Mouse (Mus musculus) E14TG2a.4 (cell line): ENCODE results near the gene Lrrc25.
A peak's percentile ranks its signal among the peaks of the same experiment; 100 is the strongest.

Source experiments
- H3K27me3 ChIP-seq: 2 replicates; pipeline ENCODE4 v1.6.1; 2014; ENCODE audit warnings: low read length, control low read depth; ENCODE audit not compliant: insufficient read depth
- H3K36me3 ChIP-seq: 2 replicates; pipeline ENCODE4 v1.6.1; 2014; ENCODE audit warnings: low read length, control low read depth; ENCODE audit not compliant: insufficient read depth
- H3K4me1 ChIP-seq: replicated peaks from 2 replicates; pipeline ENCODE4 v1.6.1; 2014; ENCODE audit warnings: low read depth, low read length, control low read depth
- H3K4me3 ChIP-seq: replicated peaks from 2 replicates; pipeline ENCODE4 v1.5.1; 2014; ENCODE audit warnings: mild to moderate bottlenecking, low read length
- H3K9me3 ChIP-seq: 2 replicates; pipeline ENCODE4 v1.6.1; 2014; ENCODE audit warnings: low read length, control low read depth
- CTCF ChIP-seq: conservative IDR thresholded peaks from 2 replicates; pipeline ENCODE4 v1.5.1; 2014; ENCODE audit warnings: low read length
- NANOG ChIP-seq: IDR thresholded peaks from 2 replicates; pipeline ENCODE4 v1.6.1; 2014; ENCODE audit warnings: borderline replicate concordance, low read length, mixed read lengths
- POU5F1 ChIP-seq: IDR thresholded peaks from 2 replicates; pipeline ENCODE4 v1.6.1; 2014; ENCODE audit warnings: low read length, borderline replicate concordance

Lrrc25 gene

DNA sequence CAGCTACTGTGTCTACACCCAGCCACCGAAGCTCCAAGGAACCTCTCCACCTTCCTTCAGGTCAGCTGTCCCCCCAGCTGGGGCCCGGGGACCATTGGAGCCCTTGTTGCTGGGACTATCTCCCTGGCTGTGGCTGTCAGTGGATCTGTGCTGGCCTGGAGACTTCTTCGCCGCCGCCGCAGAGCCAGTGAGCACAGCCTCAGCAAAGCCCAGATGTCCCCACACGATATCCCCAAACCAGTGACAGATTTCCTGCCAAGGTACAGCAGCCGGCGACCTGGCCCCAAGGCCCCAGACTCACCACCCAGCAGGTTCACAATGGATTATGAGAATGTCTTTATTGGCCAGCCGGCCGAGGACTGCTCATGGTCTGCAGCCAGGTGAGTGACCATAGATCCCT is 2.0 kb downstream of the Lrrc25 start:
- Histone ChIP-seq H3K4me1 (peaks cover 59% of the 10 kb centered on the region), H3K36me3 (no peaks in the 10 kb centered on the region), H3K4me3 (peak overlapping the region; percentile 57), H3K9me3 (no peaks in the 10 kb centered on the region), H3K27me3 (peaks cover 16% of the 10 kb centered on the region)
- TF ChIP-seq POU5F1 (no peak), NANOG (no peak), CTCF (no peak)

DNA sequence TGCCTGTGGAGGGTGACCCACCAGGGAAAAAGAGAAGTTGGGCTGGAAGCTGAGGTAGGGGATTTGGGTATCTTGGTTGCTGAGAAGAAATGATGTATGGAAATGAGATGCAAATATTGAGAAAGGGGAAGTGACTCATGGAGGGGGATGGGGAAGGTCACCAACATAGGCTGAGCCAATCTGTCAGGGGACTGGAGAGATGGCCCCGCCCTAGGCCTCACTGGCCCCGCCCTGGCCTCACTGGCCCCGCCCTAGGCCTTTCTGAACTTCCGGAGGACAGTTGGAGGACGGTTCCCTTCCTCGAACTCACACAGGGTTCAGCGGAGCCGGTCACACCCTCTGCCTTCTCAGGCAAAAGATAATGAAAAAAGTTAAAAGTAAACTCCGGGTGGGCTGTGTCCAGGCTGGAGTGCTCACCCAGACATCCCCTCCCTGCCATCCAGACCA is 3.0 kb downstream of the Lrrc25 start:
- H3K9me3 ChIP-seq: no peaks in the 10 kb centered on the region
- H3K36me3 ChIP-seq: no peaks in the 10 kb centered on the region
- H3K4me3 ChIP-seq: peak overlapping the region; percentile 45; the same call in 1 of the 2 replicates
- peaks cover 18% of the 10 kb centered on the region for H3K27me3 ChIP-seq
- TF ChIP-seq POU5F1 (no peak), CTCF (no peak), NANOG (no peak)
- peaks cover 50% of the 10 kb centered on the region for H3K4me1 ChIP-seq

GRCm38 (mm10) chr8:70622220-70622619 is 6.3 kb downstream of the Lrrc25 start:
- no peak overlapping the region for H3K4me3 ChIP-seq
- H3K9me3 ChIP-seq: 0 out of 2 replicates have a peak, but pooled peaks cover 4% of the 10 kb centered on the region
- no peak for TF ChIP-seq POU5F1
- TF ChIP-seq CTCF: no peak
- TF ChIP-seq NANOG: no peak

GRCm38 (mm10) chr8:70625104-70625503 is 9.1 kb downstream of the Lrrc25 start:
- peaks cover 29% of the 10 kb centered on the region for H3K27me3 ChIP-seq
- peak; percentile 25 for TF ChIP-seq CTCF
- TF ChIP-seq NANOG: no peak
- H3K36me3 ChIP-seq: no peaks in the 10 kb centered on the region
- H3K4me1 ChIP-seq: peaks cover 18% of the 10 kb centered on the region
- H3K9me3 ChIP-seq: 0 out of 2 replicates have a peak, but pooled peaks cover 4% of the 10 kb centered on the region
- no peak overlapping the region for H3K4me3 ChIP-seq

More at GRCm38 (mm10) chr8:70622220-70622619, 6.3 kb downstream of the Lrrc25 start:
- no peaks in the 10 kb centered on the region for H3K36me3 ChIP-seq
- H3K27me3 ChIP-seq: peaks cover 24% of the 10 kb centered on the region
- H3K4me1 ChIP-seq: peaks cover 33% of the 10 kb centered on the region

DNA sequence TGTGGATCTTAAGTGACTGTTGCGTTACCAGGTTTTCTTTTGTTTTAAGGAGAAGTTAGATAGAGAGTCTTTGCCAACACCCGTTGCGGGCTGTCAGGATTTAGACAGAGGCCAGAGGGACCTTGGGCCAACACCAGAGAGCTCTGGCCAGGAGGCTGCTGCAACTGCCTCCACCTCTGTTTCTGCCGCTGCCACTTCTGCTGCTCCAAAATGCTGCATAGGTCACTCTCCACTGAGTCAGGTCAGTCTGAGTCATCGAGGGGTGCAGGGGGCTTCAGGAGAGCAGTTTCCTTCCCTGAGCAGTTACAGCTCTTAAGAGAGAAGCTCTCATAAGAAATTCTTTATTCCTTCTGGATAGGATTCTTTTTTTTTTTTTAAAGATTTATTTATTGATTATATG is 11.1 kb downstream of the Lrrc25 start:
- Histone ChIP-seq H3K36me3 (no peaks in the 10 kb centered on the region), H3K9me3 (0 out of 2 replicates have a peak, but pooled peaks cover 4% of the 10 kb centered on the region), H3K4me3 (no peak overlapping the region), H3K27me3 (peaks cover 21% of the 10 kb centered on the region), H3K4me1 (peaks cover 29% of the 10 kb centered on the region)
- TF ChIP-seq CTCF (no peak), NANOG (no peak), POU5F1 (no peak)

DNA sequence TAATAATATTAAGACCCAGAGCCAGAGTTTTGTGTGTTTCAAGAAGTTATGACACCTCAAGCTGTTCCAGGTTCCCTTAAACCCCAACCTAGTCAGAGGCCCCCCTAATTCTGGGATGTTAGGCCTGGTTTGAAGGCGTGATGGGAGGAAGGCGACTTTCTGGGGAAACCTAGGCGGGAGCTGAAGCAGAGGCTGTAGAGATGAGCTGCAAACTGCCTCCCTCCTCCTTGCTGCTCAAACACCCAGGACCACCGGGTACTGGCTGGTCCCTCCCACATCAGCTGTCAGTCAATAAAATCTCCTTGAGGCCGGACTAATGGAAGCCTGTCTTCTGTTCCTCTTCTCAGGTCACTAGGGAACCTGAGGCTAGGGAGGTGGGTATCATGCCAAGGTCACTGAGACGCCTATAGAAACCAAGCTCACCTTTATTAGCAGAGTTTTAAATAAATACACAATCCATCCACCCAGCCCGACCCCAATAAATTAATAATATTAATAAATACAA is 13.1 kb downstream of the Lrrc25 start:
- Histone ChIP-seq H3K27me3 (peaks cover 11% of the 10 kb centered on the region), H3K4me1 (peaks cover 49% of the 10 kb centered on the region), H3K9me3 (0 out of 2 replicates have a peak, but pooled peaks cover 4% of the 10 kb centered on the region), H3K4me3 (peak overlapping the region; percentile 76; the same call in 1 of the 2 replicates), H3K36me3 (no peaks in the 10 kb centered on the region)
- no peak for TF ChIP-seq CTCF
- no peak for TF ChIP-seq NANOG
- no peak for TF ChIP-seq POU5F1

DNA sequence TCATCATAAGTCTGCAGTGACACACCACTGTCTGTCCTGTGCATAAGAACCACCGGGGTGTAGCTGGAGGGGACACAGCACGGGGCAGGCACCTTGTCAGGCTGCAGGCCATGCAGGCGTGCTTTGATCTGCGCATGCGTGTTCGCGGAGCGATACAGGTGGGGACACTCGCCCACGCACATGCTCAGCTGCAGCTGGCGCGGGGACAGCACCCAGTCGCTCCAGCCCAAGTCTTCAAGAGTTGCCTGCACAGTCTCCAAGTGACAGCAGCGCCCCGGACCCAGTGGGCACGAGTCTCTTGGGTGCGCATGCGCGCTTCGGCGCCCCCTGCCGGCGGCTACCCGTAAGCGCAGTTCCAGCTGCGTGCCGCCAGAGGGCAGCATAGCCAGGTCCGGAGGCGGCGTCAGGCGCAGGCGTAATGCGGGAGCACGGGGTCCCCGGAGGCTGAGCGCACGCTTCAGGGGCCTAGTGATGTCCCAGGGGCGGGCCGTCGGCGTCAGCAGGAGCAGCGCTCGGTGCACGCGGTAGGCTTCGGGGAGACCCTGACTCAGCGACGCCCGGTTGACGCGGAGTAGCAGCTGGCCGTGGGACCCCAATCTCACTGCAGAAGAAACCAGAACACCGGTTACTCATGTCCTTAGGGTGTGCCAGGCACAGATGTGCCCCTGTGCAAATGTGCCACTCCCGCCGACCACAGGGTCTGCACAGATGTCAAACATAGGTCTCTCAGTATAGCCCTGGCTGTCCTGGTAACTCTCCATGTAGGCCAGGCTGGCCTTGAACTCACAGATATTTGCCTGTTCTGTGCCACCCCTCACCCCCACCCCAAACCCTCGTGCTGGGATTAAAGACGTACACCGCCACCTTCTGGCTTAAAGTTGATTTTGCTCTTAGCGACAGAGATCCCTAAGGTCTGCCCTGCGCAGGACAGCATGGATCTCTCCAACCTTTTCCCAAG is 13.9 kb downstream of the Lrrc25 start:
- Histone ChIP-seq H3K36me3 (no peaks in the 10 kb centered on the region), H3K4me1 (peaks cover 49% of the 10 kb centered on the region), H3K27me3 (peaks cover 5% of the 10 kb centered on the region), H3K4me3 (peak overlapping the region; percentile 76), H3K9me3 (0 out of 2 replicates have a peak, but pooled peaks cover under 1% of the 10 kb centered on the region)
- TF ChIP-seq CTCF: peak; percentile 26
- TF ChIP-seq NANOG: no peak

DNA sequence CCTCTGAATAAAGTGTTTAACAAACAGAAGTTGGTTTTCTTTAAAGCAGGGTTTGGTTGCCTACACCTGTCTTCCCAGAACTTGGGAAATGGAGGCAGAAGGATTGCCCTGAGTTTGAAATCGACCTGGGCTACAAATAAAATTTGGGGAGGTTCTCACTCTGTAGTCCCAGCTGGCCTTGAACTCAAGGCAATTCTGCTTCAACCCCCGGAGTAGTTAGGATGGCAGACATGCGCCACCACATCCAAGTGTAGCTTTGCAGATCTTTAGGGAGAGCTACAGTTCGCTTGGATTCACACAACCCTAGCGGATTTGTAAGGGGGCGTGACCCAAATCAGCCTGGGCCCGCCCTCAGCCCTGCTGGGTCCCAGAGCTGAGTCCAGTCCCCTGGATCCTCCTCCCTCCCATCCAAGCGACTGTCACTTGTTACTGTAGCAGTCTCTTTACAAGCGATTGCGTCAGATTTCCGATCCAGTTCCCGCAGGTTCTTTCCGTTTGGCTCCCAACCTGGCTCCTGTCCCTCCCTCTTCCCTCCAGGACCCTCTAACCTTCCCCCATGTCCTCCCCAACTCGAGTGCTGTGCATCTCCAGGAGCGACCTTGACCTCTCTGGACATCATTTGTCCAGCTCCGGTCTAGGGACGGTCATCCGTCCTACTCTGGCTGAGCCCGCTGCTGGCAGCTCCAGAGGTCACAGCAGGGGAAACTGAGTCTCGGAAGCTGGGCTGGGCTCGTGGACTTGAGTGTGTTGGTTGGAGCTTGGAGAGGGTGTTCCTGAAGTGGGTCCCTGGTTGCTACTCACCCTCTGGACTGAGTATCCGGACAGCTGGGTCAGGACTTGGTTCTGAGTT is 14.8 kb downstream of the Lrrc25 start:
- Histone ChIP-seq H3K27me3 (peaks cover 5% of the 10 kb centered on the region; the same call in 1 of the 2 replicates), H3K4me3 (peak overlapping the region; percentile 76), H3K4me1 (peaks cover 55% of the 10 kb centered on the region), H3K36me3 (no peaks in the 10 kb centered on the region), H3K9me3 (no peaks in the 10 kb centered on the region)
- no peak for TF ChIP-seq CTCF
- TF ChIP-seq NANOG: no peak
